Mouse (Mus musculus) T-helper 1 cell (primary cell): ENCODE measurements around the gene Cyp2w1.

Experiments
- in situ Hi-C: fragments of 300-600 bp; cut with MboI, MseI; formaldehyde crosslinking; loops from one replicate; pipeline ENCODE4 v1.15.1; 2025; ENCODE audit warnings: high pct_unique_total_duplicates

Gene Cyp2w1

DNA sequence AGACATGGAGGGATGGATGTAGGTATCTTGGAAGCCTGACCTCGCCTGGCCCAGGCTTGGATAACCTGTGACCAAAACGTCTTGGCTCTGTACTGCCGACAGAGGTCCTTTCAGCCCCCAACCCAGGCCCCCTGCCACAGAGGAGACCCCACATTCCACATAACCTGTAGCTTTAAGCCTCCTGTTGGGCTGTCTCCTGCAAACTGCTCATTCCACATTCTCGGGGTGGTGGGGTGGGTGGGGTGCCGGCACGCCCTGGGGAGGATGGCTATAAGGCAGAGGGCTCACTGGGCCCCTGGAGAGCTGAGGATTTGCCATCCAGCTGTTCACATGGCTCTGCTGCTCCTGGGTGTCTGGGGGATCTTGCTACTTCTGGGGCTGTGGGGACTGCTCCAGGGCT lies at the start of gene Cyp2w1:
Gene Cyp2w1 (plus strand): TSS at position 301 of the 400 bp plus-strand sequence.
- in situ Hi-C loops: loop anchor here (10.0 kb wide), 1 partner anchor 508 kb away; no protein-coding TSS in a partner anchor

DNA sequence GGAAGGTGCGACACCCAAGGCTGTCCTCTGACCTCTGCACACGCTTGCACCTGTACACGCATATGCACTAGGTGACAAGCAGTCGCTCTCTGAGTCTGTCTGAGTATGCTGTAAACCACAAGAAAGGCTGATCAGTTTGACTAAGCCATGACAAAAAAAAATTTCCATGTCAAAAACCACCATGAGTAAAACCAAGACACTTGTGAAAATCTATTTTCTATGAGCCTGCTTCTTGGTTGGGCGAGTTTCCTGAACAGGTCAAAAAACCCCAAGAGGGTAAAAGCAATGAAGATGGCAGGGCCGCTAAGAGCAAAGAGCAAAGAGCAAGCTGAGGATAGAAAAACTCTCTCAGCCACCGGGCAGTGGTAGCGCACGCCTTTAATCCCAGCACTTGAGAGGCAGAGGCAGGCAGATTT lies 48.8 kb upstream of the Cyp2w1 start:
- in situ Hi-C loops: no loop called here

DNA sequence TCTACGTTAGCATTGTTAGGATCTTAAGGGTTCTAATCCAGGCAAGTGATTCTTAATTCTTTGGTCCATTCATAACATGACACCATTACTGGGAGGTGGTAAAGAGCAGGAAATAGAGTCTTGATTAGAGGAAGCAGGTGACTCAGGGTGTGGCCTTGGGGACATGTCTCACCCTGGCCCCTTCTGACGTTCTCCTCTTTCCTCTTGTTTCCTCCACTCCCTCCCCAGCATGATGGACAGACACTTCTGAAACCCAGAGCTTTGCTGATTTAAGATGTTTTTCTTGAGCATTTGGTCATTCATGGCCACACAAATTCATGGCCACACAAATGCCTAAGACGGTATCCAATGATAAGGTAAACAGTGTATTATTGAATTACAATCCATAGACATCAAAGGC lies 42.5 kb upstream of the Cyp2w1 start:
- in situ Hi-C loops: no loop called here

DNA sequence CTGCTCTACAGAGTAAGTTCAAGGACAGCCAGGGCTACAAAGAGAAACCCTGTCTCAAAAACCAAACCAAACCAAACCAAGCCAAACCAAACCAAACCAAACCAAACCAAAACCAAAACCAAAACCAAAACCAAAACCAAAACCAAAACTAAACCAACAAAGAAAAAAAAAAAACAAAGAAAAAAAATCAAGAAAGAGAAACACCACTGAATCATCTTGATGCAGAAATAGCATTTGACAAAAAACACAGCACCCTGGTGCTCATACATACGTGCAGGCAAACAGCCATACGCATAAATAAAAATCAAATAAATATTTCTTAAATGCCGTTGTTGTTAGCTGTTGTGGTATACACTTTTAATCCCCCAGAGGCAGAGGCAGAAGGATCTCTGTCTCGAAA lies 41.9 kb upstream of the Cyp2w1 start:
- in situ Hi-C loops: no loop called here

DNA sequence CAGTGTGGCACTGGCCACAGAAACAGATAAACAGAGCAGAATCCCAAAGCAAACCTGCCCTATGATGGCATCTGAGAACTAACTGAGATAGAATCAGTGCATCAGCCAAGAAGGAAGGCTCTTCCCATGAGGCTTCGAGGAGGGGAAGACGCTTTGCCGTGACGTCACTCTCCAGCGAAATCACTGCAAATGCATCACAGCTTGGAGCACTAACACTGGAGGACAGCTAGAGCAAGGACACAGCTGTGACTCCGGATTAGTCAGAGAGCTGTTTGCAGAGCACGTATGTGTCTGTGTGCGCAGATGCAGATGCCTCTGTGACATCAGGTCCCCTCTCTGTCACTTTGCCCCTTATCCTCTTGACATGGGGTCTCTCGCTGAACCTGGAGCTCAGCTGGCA lies 40.6 kb upstream of the Cyp2w1 start:
- in situ Hi-C loops: no loop called here

DNA sequence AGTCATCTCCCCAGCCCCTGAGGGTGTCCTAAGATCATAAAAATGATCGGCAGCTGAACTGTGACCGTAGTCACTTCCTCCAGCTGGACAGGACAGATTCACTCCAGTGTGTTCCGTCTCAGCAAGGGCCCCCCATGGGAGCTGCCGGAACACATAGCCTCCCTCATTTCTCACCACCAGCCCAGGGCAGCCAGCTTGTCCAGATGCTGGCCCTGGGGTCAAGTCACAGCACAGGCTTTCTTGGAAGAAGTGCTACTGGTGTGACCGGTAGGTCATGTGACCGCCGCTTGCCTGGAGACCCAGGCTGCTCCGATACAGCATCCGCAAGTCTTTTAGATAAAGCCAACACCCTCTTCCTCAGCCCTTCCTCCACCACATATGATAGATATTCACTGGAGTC lies 38.9 kb upstream of the Cyp2w1 start:
- in situ Hi-C loops: no loop called here

DNA sequence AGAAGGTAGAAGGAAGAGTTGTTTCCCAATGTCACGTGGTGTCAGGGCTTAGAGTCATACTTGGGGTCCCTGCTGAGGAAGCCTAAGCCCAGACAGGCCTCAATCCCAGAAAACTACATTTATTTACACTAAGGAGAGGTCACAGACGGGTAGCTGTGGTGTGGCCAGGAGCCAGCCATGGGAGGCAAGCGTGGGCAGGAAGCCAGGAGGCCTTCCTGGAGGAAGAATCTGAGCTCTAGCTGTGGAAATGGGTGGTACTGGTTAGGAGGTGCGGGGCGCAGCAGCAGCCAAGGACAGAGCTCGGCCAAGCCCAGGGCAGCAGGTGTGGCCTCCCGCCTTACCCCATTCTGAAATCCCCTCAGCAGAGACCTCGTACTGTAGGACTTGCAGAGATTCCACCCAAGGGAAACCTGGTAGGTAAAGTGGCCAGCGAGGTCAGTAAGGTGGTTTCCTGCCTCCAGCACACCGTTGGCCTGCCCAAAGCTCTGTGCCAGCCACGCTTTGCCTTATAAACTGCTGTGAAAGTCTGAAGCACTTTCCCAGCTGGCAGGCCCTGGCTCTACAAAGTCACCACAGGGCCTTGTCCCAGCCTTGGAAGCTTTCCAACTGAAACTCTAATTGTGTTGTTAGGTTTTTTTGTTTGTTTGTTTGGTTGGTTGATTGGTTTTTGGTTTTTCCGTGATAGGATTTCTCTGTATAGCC lies 37.3 kb upstream of the Cyp2w1 start:
- in situ Hi-C loops: loop anchor here (5.0 kb wide), 1 partner anchor 33 kb away; no protein-coding TSS in a partner anchor

DNA sequence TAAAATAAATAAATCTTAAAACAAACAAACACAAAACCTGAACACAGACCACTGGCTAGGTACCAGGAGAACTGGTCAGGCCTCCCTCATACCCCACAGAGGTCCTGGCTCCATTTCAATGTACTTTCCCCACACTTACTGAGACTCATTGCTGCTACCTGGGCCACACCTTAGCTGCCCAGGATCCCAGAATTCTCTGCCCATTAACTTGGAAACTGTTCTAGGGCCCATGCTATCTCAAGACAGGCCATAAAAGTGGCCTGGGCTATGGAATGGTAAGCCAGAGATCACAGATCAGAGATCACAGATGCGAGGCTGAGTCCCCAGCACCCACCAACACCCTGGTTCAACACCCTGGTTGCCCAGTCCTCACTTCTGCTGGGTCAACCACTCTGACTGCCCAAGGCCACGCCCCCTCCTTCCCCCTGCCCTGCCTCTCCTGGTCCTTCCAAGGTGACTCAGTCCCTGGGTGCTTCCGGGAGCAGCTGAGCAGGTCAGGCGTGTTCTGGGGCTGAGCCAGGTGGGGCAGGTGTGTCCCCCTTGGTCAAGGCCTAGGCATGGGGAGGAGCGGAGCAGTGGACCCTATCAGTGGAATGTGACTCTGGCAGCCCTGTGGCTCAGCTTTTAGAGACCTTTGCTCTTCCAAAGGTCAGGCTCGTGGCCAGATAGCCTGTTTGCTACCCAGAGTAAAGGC lies 35.3 kb upstream of the Cyp2w1 start:
- in situ Hi-C loops: loop anchor here (5.0 kb wide), 1 partner anchor 35 kb away; no protein-coding TSS in a partner anchor

DNA sequence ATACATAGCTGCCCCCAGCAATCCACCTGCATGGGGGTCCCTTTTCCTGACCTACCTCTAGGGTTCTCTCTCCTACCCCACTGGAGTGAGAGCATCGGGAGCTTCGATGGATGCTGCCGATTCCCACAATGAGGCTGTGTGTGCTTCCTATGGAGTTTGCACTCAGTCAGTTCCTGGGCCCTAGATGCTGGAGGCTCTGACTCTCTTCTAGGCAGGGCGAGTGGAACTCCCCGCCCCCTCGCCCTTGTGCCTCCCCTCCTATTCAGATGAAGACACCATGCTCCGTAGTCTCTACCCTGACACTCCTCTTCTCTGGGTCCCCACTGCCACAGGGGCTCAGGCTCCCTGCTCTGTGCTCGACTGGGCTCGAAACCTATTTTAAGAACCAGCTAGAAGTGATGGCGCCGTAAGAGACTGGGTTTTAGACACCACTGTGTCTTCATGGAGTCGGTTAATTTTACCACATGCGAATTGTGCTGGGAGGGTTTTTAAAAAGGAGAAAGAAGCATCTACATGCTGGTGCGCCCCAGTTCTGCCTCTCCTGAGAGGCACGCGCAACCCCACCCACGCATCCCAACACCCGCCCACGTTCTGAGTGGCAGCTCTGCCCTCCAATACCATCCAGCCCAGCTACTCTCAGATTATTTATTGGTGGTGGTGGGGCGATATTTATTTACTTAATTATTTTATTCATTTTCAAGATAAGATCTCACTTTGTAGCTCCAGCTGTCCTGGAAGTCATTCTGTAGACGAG lies 34.5 kb upstream of the Cyp2w1 start:
- in situ Hi-C loops: loop anchor here (5.0 kb wide), 1 partner anchor 36 kb away; no protein-coding TSS in a partner anchor

DNA sequence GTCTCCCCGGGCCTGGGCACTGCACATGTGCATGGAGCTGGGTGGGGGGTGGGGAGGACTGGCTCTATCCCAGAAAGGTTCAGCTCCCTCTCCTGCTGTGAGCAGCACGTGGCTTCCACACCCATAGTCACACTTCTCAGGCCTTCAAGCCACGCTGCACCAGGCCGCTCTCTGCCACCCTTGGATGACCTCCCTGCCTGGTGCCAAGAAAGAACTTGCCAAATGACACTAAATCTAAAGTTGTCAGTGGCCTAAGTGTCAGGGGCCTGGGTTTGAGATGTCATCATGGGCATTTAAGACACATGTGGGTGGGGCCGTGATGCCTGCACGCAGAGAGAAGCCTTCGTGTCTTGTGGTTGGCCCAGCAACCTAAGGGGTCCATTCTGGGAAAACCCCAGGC lies 32.0 kb upstream of the Cyp2w1 start:
- in situ Hi-C loops: no loop called here

DNA sequence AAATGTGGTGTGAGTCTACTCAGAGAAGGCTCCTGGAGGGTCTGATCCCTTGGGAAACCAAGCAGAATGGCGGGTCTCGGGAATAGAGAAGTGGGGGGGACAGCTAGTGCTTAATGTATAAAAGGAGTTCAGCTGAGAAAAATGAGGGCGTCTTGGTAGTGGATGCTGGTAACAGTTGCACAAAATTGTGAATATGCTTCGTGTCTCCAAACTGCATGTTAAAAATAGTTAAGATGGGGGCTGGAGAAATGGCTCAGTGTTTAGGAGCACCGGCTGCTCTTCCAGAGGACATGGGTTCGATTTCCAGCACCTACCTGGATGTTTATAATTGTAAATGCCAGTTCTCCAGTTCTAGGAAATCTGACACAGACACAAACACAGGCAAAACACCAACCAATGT lies 31.1 kb upstream of the Cyp2w1 start:
- in situ Hi-C loops: no loop called here

DNA sequence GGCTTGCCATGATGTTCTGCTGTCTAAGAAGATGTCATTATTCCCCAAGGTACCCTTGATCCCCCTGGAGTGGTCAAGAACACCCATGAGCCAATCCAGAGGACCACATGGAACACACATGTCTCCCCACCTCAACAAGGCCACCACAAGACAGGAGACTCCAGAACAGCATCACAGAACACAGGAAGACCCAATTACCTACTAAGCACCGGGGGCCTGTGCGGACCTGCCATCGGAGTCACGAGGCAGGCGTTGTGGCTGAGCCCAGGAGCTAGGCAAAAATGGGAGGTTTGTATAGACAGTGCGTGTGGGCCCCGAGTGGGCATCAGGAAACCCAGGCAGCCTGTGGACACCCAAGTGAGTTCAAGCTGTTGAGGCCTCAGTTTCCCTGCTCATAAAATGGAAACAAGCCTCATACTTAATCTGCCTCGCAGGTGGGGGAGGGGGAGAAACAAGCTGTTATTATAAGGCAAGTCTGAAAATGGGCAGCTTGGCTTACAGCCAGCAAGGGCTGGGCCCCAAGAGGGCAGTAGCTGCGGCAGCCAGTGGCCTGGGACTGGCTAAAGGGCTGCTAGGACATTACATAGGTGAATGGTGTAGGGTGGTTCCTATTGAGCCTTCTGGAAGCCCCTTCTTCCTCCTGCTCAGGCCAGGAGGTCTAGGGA lies 29.0 kb upstream of the Cyp2w1 start:
- in situ Hi-C loops: no loop called here

DNA sequence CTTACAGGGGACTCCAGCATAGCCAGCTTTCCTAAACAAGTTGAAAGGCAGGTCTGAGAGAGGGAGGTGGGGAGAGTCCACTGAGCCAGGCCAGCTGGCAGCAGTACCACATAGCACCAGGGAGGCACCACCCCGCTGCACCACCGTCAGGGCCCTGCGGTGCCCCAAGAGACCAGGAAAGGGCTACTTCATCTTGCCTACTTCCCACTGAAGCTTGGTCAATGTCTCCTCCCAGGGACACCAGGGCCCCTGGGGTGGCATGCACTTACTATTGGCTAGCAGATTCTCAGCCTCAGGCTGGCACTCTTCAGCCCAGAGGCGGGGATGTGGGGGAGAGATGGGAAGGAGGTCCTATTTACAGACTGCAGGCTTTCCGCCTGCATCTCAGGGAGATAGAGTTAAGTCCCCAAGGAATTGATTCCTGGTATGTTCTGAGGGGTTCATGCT lies 28.3 kb upstream of the Cyp2w1 start:
- in situ Hi-C loops: no loop called here

DNA sequence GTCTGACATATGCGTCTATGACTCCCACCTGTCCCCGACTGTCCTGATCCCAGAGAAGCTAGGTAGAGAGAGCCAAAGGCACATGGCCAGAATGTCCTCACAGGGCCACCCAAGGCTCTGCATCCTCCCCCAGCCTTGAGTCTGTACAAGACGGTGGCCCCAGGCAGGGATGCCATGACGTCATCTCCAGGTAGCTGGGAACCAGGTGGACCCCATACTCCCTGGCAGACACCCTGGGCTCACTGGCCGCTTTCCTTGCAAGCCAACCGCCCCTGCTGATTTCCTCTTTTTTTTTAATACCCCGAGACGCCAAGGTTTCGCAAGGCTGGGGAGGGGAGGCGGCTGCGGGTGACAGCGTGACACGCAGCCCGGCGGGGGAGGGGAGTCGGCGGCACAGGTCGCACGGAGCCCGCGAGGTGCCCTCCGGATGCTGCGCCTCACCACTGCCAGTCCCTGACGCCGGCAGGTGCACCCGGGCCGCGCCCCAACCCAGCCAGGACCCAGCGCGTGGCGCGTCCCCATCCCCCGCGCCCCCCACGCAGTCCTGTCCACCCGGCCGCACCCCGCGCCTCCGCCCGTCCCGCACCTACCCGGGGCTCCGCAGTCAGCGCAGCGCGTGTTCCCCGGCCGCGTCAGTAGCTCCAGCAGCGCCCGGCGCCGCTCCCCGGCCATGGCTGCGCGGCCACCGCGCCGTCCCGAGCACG lies 27.6 kb upstream of the Cyp2w1 start:
- in situ Hi-C loops: no loop called here

DNA sequence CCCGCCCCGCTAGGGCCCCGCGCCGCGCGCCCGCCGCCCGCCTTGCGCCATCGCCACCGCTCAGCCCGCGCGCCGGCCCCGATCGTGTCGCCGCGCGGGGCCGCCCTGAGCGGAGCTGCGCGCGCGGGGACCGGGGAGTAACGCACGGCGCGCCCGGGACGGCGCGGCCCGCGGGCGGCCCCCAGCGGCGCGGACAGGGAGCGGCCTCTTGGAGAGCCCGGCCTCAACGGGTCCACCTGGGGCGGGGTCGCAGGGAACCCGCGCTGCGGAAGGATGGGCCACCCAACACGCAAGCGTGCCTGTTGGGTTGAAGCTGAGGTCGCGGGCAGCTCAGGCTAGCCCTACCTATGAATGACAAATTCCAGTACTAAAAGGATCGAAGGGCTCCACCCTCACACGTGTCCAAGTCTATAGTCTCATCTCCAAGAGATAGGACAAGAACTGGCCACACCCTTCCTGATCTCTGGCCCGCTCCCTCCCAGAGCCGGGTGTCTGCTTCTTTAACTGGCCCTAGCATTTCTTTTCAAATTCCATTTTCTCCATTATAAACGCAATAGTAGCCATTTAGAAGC lies 26.9 kb upstream of the Cyp2w1 start, which contains the start of gene Adap1:
Gene Adap1 (minus strand): TSS at position 228 of the 572 bp plus-strand sequence.
- in situ Hi-C loops: no loop called here

DNA sequence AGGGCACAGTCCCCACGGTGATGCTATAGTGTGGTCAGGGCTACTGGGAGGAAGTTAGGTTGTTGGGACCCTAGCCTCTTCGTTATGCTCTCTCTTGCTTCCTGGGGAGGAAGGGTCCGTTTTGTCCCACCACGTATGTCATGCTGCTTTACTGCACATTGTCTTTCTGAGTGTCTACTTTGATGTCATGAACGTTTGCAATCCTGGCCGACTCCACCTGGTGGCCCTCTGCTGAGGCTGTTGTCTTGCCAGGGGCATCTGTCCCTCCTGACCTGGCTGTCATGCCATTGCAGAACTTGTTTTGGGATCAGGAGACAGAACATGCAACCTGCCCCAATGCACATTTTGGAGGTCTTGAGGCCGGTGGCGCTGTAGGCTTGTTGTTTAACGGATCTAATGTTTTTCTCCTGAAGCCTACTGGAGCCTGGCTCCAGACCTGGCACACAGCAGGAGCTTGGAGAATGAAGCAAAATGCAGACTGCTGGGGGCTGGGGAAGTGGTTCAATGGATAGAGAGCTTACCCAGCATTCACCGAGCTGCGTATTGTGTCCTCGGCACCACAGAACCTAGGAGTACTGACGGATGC lies 26.2 kb upstream of the Cyp2w1 start:
- in situ Hi-C loops: no loop called here

DNA sequence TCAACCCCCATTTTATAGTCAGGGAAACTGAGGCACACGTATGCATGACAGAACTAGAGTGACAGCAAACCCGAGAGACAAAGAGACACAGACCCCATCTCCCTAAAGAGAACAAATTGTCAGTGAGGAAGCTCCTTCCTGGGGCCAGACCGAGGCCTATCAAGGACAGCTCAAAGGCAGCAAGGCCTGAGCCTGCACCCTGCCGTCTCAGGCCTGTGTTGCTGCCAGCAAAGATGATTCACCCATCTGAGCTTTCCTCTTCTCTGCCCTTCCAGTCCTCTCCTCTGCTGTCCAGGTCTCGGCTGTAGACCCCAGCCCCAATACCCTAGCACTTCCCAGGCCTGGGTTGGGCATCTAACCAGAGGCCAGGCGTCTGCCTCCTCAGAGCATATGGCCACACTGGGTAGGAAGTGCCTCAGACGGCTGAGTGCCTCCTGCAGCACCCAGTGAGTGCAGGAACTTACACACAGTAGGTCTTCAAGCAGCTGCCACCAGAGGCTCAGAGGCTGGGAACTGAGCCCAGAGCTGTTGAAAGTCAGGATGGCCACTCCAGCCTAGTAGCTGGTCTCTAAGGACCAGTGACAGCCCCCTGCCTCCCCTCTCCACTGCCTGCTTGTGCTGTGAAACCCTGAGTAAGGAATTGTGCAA lies 25.3 kb upstream of the Cyp2w1 start:
- in situ Hi-C loops: no loop called here

DNA sequence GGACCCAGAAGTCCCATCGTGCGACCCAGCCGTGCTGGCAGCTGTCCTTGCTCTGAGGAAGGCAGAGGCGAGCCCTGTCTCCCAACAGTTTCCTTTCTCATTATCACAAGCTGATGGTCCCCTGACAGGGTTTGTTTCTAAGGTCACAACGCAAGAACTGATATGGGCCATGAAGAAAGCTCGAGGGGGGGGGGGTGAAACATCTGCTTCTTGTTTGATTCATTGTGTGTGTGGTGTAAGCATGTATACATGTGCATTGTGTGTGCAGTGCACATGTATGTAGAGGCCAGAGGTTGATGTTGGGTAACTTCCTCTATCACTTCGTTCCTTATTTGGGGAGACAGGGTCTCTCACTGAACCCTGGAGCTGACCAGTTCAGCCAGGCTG lies 24.8 kb upstream of the Cyp2w1 start:
- in situ Hi-C loops: no loop called here

DNA sequence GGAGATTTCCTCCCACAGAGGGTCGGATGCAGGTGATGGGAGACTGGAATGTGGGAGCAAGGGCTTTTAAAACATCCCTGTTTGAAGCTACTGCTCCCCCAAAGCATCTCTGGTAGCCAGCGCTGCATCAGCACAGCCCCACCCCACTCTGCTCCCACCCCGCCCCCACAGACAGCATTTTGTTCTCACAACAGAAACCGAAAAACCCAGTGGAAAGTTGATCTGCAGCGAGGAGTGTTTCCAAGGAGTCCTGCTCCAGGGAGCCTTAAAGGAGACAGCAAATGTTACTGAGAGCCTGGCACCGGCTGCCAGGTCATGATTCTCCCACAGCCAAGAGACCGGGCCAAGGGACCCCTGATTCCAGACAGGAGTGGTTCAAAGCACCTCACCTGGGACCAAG lies 21.7 kb upstream of the Cyp2w1 start:
- in situ Hi-C loops: loop anchor here (10.0 kb wide), 1 partner anchor 456 kb away; no protein-coding TSS in a partner anchor

DNA sequence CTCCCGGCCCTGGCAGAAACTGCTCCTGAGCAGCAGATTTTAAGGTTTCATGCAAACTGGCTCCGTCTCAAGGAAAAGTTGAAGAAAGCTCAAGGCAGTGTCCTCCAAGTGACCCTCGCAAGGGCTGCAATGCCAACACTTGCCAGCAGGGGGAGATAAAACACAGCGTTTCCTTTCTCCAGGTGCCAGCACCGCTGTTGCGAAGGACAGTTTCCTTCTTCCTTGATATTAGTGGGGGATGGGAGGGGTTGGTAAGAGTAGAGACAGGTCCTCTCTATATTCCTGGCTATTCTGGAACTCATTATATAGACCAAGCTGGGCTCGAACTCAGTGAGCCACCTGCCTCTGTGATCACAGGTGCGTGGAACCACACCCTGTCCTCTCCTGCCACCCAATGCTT lies 20.7 kb upstream of the Cyp2w1 start:
- in situ Hi-C loops: loop anchor here (10.0 kb wide), 1 partner anchor 457 kb away; no protein-coding TSS in a partner anchor
